Mouse (Mus musculus): Measurements from ENCODE around the gene Ceacam19.
"Not testable (repeated sequence)": the region's sequence is repeated elsewhere in the genome, so short reads cannot be mapped to it uniquely, and the experiment has no call there.

Ceacam19 gene

GRCm38 (mm10) chr7:19887849-19888248, at the start of gene Ceacam19:
Ceacam19 (minus strand) TSS chr7:19887965.
- DNase-seq (ENCODE audit: low spot score in 2 of 2): no peak

DNA sequence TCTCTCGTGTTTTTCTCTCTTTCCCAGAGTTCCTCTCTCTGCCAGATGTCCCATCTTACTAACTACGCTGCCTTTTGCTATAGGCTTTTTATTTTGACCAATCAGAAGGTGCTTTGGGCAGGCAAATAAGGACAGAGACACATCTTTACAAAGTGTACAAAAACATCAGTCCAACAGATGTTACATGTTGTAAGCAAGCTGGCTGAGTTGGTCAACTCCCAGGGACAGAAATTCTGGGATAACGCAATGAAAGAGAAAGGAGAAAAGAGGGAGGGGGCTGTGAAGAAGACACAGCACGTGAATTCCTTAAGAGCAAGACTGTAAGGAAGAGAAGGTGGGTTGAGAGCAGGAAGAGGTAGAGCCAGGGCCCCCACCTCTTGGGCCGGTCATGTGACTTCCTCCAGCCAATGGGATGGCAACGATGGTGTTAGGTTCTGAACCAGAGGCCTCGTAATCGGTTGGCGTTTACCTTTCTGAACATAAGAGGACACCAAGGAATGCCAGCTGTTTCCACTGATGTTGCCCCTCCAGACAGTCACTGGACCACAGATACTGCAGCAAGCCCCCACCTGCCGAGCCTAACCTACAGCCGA, 49.6 kb upstream of the Ceacam19 start:
- DNase-seq (ENCODE audit: low spot score in 2 of 2): no peak

DNA sequence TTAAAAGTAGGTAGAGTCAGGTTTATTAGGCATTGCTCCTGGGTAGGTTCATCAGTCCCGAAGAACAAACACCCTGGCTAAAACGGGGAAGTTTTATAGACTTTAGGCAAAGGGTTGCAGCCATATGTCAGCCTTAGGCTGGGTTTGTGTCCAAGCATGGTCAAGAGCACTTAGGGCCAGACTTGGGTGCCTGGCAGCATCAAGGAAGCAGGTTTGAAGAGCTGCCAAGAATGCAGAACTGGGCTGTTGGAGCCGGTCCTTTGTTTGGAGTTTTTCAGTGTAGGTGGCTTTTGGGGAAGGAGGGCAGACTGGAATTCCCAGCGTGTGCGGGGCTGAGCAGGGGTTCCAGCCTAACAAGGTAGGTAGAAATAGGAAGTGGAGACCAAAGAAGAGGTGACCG, 48.2 kb upstream of the Ceacam19 start:
- no peak for DNase-seq (ENCODE audit: low spot score in 2 of 2)

DNA sequence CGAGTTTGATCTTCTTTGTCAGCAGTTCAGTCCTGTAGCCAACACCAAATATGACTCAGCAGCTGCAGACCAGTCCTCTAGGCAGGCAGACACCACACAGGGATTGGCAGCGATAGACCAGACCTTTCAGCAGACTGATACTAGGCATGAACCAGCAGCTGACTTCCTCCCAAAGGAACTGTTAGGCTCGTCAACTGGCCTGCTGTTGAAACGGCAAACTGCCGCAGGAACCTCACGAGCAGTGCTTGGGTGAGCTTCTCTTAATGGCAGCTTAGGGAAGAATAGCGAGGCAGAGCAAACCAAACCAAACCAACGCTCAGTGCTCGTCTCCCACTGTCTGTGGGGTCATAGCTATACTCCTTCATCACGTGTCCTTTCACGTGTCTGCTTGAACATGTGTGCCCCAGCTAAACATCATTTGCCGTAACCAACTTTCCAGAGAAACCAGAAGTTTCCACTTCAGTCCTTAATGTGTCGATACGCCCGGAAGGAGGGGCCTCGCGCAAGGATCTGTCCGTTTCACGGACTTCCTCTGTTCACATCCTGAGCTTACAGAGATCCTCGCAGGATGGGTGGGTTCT, 47.5 kb upstream of the Ceacam19 start:
- no peak for DNase-seq (ENCODE audit: low spot score in 2 of 2)

- peak in 1 of 2 experiments; percentile 47 for DNase-seq (ENCODE audit: low spot score in 2 of 2)
These were observed 45.4 kb upstream of the Ceacam19 start for GRCm38 (mm10) chr7:19932877-19933809.

GRCm38 (mm10) chr7:19932133-19932876, 44.5 kb upstream of the Ceacam19 start:
- DNase-seq (ENCODE audit: low spot score in 2 of 2): peak in 1 of 2 experiments; percentile 55

- DNase-seq (ENCODE audit: low spot score in 2 of 2): not testable (repeated sequence)
These were observed 42.7 kb upstream of the Ceacam19 start for GRCm38 (mm10) chr7:19930481-19930880.

DNA sequence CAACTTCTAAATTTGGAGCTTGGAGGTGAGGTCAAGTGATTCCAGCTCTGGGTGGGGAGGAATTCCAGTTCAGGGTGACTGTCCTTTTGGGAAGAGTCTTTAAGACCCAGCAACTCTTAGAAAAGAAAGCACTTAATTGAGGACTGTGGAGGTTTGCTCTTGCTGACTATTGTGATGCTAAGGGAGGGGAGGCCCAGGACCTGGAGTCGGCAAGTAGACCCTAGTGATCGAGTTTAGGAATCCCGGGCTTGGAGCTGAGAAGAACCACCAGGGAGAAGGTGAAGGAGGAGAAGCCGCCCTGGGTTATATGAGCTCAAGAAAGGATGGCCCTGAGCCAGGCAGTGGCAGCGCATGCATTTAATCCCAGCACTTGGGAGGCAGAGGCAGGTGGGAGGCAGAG, 40.7 kb upstream of the Ceacam19 start:
- no peak for DNase-seq (ENCODE audit: low spot score in 2 of 2)

- DNase-seq (ENCODE audit: low spot score in 2 of 2): no peak
These were observed 39.2 kb upstream of the Ceacam19 start for GRCm38 (mm10) chr7:19926849-19927480.

DNA sequence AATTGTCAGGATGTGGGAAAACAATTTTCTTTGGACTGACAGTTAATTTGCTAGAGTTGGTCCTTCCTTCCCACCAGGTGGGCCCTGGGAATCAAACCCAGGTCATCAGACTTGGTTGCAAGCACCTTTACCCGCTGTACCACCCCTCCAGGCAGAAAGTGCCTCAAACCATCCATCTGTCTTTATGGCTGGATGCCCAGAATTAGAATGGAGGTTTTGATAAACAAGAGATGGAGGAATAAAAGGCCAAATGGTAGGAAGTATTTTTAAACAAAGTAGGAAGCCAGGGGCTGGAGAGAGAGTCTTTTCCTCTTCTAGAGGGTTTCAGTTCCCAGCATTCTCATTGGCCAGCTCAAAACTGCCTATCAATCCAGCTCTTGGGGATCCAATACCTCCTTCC, 37.6 kb upstream of the Ceacam19 start:
- DNase-seq (ENCODE audit: low spot score in 2 of 2): no peak

GRCm38 (mm10) chr7:19923797-19924196, 36.0 kb upstream of the Ceacam19 start:
- no peak for DNase-seq (ENCODE audit: low spot score in 2 of 2)

GRCm38 (mm10) chr7:19923354-19923753, 35.6 kb upstream of the Ceacam19 start:
- DNase-seq (ENCODE audit: low spot score in 2 of 2): no peak

- peak in 1 of 2 experiments; percentile 55 for DNase-seq (ENCODE audit: low spot score in 2 of 2)
These were observed 32.9 kb upstream of the Ceacam19 start, which contains the start of gene Pvr for GRCm38 (mm10) chr7:19920506-19921261. Pvr (minus strand) TSS chr7:19921160.

GRCm38 (mm10) chr7:19920166-19920505, 32.4 kb upstream of the Ceacam19 start:
- DNase-seq (ENCODE audit: low spot score in 2 of 2): no peak

DNA sequence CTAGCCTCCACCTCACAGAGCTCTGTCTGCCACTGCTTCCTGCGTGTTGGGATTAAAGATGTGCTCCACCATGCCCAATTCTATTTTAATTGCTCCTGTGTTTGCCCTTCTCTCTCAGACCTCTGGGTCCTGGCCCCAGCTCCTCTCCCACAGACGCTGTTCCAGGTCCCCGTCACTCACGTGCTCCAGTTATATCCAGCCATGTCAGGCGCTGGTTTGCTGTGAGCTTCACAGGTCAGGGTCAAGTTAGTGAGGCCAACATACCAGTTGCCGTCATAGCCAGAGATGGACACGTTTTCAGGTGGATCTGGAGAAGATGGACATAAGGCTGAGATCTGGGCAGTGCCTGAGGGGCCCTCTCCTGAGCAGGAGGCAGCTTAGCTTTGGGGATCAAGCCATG, 26.8 kb upstream of the Ceacam19 start:
- no peak for DNase-seq (ENCODE audit: low spot score in 2 of 2)

- DNase-seq (ENCODE audit: low spot score in 2 of 2): no peak
These were observed 24.1 kb upstream of the Ceacam19 start for GRCm38 (mm10) chr7:19911695-19912524.

GRCm38 (mm10) chr7:19911292-19911658, 23.5 kb upstream of the Ceacam19 start:
- no peak for DNase-seq (ENCODE audit: low spot score in 2 of 2)

GRCm38 (mm10) chr7:19910421-19911291, 22.9 kb upstream of the Ceacam19 start:
- peak; percentile 65 to 82 for DNase-seq (ENCODE audit: low spot score in 2 of 2)

DNA sequence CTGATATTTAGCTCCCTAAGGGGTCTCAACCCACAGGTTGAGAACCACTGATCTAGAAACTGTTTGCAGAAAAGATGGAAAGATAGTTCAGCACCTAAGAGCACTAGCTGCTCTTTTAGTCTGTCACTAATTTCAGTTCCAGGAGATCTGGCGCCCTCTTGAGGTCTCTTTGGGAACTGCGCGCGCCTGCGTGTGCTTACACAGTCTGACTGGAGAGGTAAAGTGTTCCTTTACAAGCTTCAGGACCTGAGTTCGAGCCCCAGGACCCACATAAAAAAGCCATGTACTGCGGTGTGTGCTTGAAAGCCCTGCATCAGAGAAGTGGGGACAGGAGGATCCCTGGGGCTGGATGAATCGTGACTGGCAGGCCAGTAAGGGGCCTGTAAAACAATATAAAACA, 2.1 kb upstream of the Ceacam19 start:
- peak; percentile 57 to 80 for DNase-seq (ENCODE audit: low spot score in 2 of 2)

Measured in spleen, postnatal 10 days (tissue).